Mouse (Mus musculus): ENCODE measurements around the gene Mrps35.

DNA sequence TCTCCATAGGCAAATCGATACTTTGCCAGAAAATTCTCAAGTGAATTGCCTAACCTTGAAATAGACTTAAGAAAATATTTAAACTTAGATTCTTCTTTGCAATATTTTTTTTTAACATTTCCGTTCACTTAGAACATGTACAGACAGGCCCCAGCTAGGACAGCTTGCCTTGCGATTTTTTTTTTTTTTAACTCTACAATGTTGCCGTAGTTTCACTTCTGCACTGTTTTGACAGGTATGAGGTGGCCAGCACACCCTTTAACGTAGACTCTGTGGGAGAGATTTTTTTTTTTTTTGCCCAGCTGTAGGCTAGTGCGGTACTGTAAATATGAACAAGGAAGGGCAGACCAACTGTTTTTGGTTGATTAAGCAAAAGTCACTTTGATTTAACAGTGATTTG is 32.2 kb upstream of the Mrps35 start:
- no peak for TF ChIP-seq MAFK (IDR thresholded peaks at IDR 0.05; ENCODE audit: insufficient read depth, low read depth, low read length)
- no peak for TF ChIP-seq CHD2 (IDR thresholded peaks at IDR 0.05; ENCODE audit: low read depth, low read length)

Data from ES-E14 (cell line).